ENCODE assay signal across 7 mouse cellular contexts in genomic region chr6:106799333-106800226, GRCm38 (mm10). TPM values are rescaled to one million over a fixed set of nuclear protein-coding genes. Genes with fewer than 3 reads are reported as not detected.
DNase-seq lines count a peak whose midpoint lies in the region; ATAC-seq lines count a peak whose summit lies in the region.

Crbn (minus strand) TSS chr6:106800077.

- ATAC-seq in intestine, embryonic 15.5 days: peak; percentile 98

- no peaks in the 10 kb centered on the region for H3K9me3 ChIP-seq in intestine, embryonic 15.5 days
- no peaks in the 10 kb centered on the region for H3K9me3 ChIP-seq in midbrain, embryonic 10.5 days (replicated peaks)

- peak within 1 kb of the TSS; percentile 79 for H3K4me3 ChIP-seq in intestine, embryonic 15.5 days (replicated peaks)
- peak within 1 kb of the TSS; percentile 92 for H3K4me3 ChIP-seq in midbrain, embryonic 10.5 days

- 1% methylated on average over 57 of the region's 57 CpGs for WGBS in intestine, embryonic 15.5 days
- WGBS in midbrain, embryonic 10.5 days: 2% methylated on average over 57 of the region's 57 CpGs

- no peaks in the 10 kb centered on the region for H3K27me3 ChIP-seq in intestine, embryonic 15.5 days (replicated peaks)
- no peaks in the 10 kb centered on the region for H3K27me3 ChIP-seq in midbrain, embryonic 10.5 days (ENCODE audit: low read depth, poor library complexity, severe bottlenecking)

- H3K36me3 ChIP-seq in intestine, embryonic 15.5 days: 0 out of 2 replicates have a peak, but pooled peaks cover 3% of the 10 kb centered on the region
- peaks cover 11% of the 10 kb centered on the region for H3K36me3 ChIP-seq in midbrain, embryonic 10.5 days

- peak within 1 kb of the TSS; percentile 81 for H3K4me2 ChIP-seq in intestine, embryonic 15.5 days (replicated peaks)

- peak; percentile 96 to 98 for DNase-seq in adrenal gland, adult 18-20 months (ENCODE audit: low spot score in 2 of 2)
- peak; percentile 93 for DNase-seq in embryo, embryonic 11 days
- peak; percentile 84 to 88 for DNase-seq in gastrocnemius, postnatal 36 days
- DNase-seq in left cerebral cortex, postnatal 25 days (ENCODE audit: low spot score in 2 of 2): peak; percentile 90 to 91
- peak; percentile 90 for DNase-seq in midbrain, embryonic 10.5 days (ENCODE audit: low spot score)
- peak; percentile 96 for DNase-seq in right cerebral cortex, postnatal 4 days

- H3K9ac ChIP-seq in intestine, embryonic 15.5 days: peak within 1 kb of the TSS; percentile 71

- peaks cover 11% of the 10 kb centered on the region for H3K4me1 ChIP-seq in intestine, embryonic 15.5 days (replicated peaks)
- H3K4me1 ChIP-seq in midbrain, embryonic 10.5 days: peaks cover 17% of the 10 kb centered on the region

- intact Hi-C loops in gastrocnemius, postnatal 36 days (cut with DNase I): loop anchor here (10.0 kb wide), 1 partner anchor 1255 kb away; no protein-coding TSS in a partner anchor
- intact Hi-C loops in left cerebral cortex, postnatal 25 days (cut with DNase I): loop anchor here (5.0 to 10.0 kb wide), 2 partner anchors 735 to 1258 kb away; no protein-coding TSS in a partner anchor

- 0 out of 2 replicates have a peak within 1 kb of the TSS, but pooled peaks have one; percentile 29 for H3K27ac ChIP-seq in intestine, embryonic 15.5 days
- peak within 1 kb of the TSS; percentile 88 for H3K27ac ChIP-seq in midbrain, embryonic 10.5 days (replicated peaks)

RNA-seq across cellular contexts. Expression of gene Crbn, which starts in this region (rescaled TPM):
- 10 to 100 TPM; 55.2 to 63.1 TPM for total RNA-seq in adrenal gland, adult 18-20 months (2021)
- 10 to 100 TPM; 40.3 to 45.1 TPM for total RNA-seq in gastrocnemius, postnatal 36 days (2021)
- 37.3 and 40.2 TPM in 2 replicates for polyA plus RNA-seq in intestine, embryonic 15.5 days (2015; fragmentation: Nextera tagmentation; extraction: Ambion mirVana)
- total RNA-seq in left cerebral cortex, postnatal 25 days (2021): 10 to 100 TPM; 98.7 to 99.9 TPM
- polyA plus RNA-seq in midbrain, embryonic 10.5 days (2016; fragmentation: Nextera tagmentation; extraction: Ambion mirVana): 44.3 and 49.8 TPM in 2 replicates

Comparison
In these comparisons a context has a peak if more than half of its experiments do, and no peak if none do; other contexts are left out.
1. Peak in every context shown above with its lines: DNase-seq, ATAC-seq, H3K4me3 ChIP-seq and H3K27ac ChIP-seq.